Mouse (Mus musculus) cerebellum, adult 2 months (tissue): Measurements from ENCODE around the gene Pdyn. TPM values are rescaled to one million over a fixed set of nuclear protein-coding genes. Genes with fewer than 3 reads are reported as not detected.

Experiments
- DNase-seq, 2 experiments: peaks; one replicate each; pipeline ENCODE4 v3.0.0; 2021
- H3K27ac ChIP-seq: fragments of 200-500 bp; 2 replicates; pipeline ENCODE4 v1.5.1; 2012; ENCODE audit warnings: low read length, control low read depth, inconsistent platforms; ENCODE audit not compliant: insufficient read depth
- H3K27me3 ChIP-seq: fragments of 200-500 bp; 2 replicates; pipeline ENCODE4 v1.6.1; 2012; ENCODE audit warnings: inconsistent platforms, mild to moderate bottlenecking, low read length, moderate library complexity; ENCODE audit not compliant: control insufficient read depth, insufficient read depth
- H3K4me1 ChIP-seq: fragments of 200-500 bp; 2 replicates; pipeline ENCODE4 v1.6.1; 2011; ENCODE audit warnings: low read length; ENCODE audit not compliant: control insufficient read depth, insufficient read depth
- H3K4me3 ChIP-seq: fragments of 200-500 bp; replicated peaks from 2 replicates; pipeline ENCODE3; 2011; ENCODE audit warnings: mild to moderate bottlenecking, low read depth, low read length, control low read depth; ENCODE audit not compliant: insufficient read depth
- CTCF ChIP-seq: fragments of 200-500 bp; IDR thresholded peaks from 2 replicates; pipeline ENCODE4 v1.5.1; 2011; ENCODE audit warnings: low read depth, mild to moderate bottlenecking, control low read depth, low read length, moderate library complexity, borderline replicate concordance; ENCODE audit not compliant: insufficient read depth
- POLR2A ChIP-seq: fragments of 200-500 bp; IDR thresholded peaks from 2 replicates; pipeline ENCODE4 v1.6.1; 2011; ENCODE audit warnings: low read length, control low read depth, borderline replicate concordance; ENCODE audit not compliant: insufficient read depth
- WGBS: fragments of 180-500 bp; shearing (Covaris S2); methylation state at CpG from one replicate; pipeline ENCODE4 v1.1.7; 2018; 5-methylcytosine and 5-hydroxymethylcytosine counted together
- polyA plus RNA-seq: library from polyadenylated mRNA; depleted of rRNA; stranded (reverse); fragments of >200 nt; gene quantifications from 2 replicates; pipeline ENCODE4 v1.2.3, GENCODE M21; 2012; rRNA removed

The Pdyn gene
- 1.7 and 2.9 TPM in 2 replicates for polyA plus RNA-seq

DNA sequence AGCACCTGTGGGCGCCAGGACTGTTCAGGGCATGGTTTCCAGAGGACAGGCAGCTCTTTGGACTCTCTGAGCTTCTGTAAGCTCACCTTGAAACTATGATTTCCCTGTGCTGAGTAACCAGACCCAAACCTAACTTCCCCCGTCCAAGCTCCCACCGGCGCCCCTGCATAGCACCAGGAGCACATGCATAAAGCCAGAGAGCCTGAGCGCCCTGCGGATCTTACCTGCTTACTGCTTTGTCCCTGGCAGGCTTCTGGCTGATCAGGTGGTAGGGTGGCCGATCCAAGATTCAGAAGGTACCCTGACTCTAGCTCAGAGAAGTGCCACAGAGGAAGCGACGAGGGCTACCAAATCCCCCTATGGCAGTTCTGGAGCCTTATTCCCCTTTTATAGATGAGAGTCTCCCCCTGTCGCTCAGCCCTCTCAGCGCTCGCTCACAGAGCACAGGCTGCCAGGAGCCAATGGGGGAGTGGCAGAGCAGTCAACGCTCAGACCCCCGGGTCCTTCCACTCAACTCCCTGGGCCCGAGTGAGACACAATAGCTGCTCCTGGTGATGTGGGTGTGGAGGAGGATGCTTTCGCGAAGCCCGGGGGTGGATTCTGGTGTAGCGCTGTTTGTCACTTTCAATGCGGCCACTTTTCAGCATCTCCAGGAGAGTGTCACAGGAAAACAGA lies at the start of gene Pdyn:
Gene Pdyn (minus strand): TSS at position 361 of the 675 bp plus-strand sequence.
- Histone ChIP-seq H3K4me1 (no peaks in the 10 kb centered on the region; the same call in 1 of the 2 replicates), H3K27ac (no peak within 1 kb of the TSS), H3K27me3 (no peaks in the 10 kb centered on the region), H3K4me3 (peak within 1 kb of the TSS; percentile 24)
- no peak for TF ChIP-seq CTCF
- TF ChIP-seq POLR2A, result no peak
- 8% methylated on average over 20 of the region's 20 CpGs for WGBS
- no peak for DNase-seq

GRCm38 (mm10) chr2:129742016-129742415 lies 42.4 kb upstream of the Pdyn start:
- TF ChIP-seq POLR2A, result no peak
- TF ChIP-seq CTCF, result no peak
- Histone ChIP-seq H3K4me1 (no peaks in the 10 kb centered on the region), H3K27ac (no peak overlapping the region), H3K4me3 (no peak overlapping the region), H3K27me3 (no peaks in the 10 kb centered on the region)
- no peak for DNase-seq
- 90% methylated on average over 7 of the region's 7 CpGs for WGBS

DNA sequence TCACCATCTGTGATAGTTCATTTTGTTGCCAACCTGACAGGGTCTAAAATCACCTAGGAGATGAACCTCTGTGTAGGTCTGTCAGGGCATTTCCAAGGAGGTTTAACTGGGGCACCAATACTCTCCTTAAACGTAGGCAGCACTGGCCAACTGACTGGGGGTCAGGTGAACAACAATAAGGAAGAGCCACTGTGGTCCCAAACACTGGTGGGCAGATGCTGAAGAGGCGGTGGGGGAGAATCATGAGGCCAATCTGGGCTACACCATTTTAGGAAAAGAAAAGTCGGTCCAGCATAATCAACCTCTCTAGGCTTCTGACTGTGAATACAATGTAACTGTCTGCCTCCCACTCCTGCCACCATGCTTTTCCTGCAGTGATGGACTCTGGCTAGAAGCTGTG lies 40.9 kb upstream of the Pdyn start:
- Histone ChIP-seq H3K4me1 (no peaks in the 10 kb centered on the region), H3K4me3 (no peak overlapping the region), H3K27me3 (no peaks in the 10 kb centered on the region), H3K27ac (no peak overlapping the region)
- no peak for DNase-seq
- 71% methylated on average over 3 of the region's 3 CpGs for WGBS
- TF ChIP-seq CTCF (no peak), POLR2A (no peak)

GRCm38 (mm10) chr2:129734031-129734430 lies 34.4 kb upstream of the Pdyn start:
- WGBS, result 73% methylated on average over 8 of the region's 8 CpGs
- Histone ChIP-seq H3K4me1 (no peaks in the 10 kb centered on the region), H3K27me3 (no peaks in the 10 kb centered on the region), H3K27ac (no peak overlapping the region), H3K4me3 (no peak overlapping the region)
- no peak for DNase-seq
- TF ChIP-seq CTCF (no peak), POLR2A (no peak)

- Histone ChIP-seq H3K27me3 (no peaks in the 10 kb centered on the region), H3K27ac (no peak overlapping the region), H3K4me1 (no peaks in the 10 kb centered on the region), H3K4me3 (no peak overlapping the region)
- WGBS, result 54% methylated on average over 1 of the region's 1 CpGs
- peak in 1 of 2 experiments; percentile 2 for DNase-seq
- no peak for TF ChIP-seq POLR2A
- no peak for TF ChIP-seq CTCF
These were observed 30.0 kb upstream of the Pdyn start for GRCm38 (mm10) chr2:129729681-129730080.

DNA sequence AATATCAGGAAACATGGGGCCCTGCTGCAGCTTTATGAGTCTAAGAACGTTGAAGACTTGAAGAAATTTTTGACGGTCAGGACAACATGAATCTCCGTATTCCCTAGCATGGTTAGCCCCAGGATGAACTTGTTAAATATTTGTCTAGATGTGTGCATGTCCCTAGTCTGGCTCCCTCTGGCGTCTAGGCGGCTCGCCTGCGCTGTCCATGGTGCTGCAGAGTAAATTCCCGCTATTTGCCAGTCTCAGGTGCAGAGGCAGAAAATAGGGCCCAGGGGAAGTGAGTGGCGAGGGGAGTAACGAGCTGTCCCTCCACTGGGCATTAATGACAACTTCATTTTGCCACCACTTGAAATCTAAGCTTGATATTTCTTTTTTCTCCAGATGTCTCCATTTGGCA lies 16.0 kb upstream of the Pdyn start:
- TF ChIP-seq POLR2A, result no peak
- TF ChIP-seq CTCF, result peak; percentile 27; the same call in 1 of the 2 replicates
- Histone ChIP-seq H3K4me1 (no peaks in the 10 kb centered on the region), H3K4me3 (no peak overlapping the region), H3K27ac (no peak overlapping the region), H3K27me3 (no peaks in the 10 kb centered on the region)
- no peak for DNase-seq
- WGBS, result 22% methylated on average over 10 of the region's 10 CpGs

DNA sequence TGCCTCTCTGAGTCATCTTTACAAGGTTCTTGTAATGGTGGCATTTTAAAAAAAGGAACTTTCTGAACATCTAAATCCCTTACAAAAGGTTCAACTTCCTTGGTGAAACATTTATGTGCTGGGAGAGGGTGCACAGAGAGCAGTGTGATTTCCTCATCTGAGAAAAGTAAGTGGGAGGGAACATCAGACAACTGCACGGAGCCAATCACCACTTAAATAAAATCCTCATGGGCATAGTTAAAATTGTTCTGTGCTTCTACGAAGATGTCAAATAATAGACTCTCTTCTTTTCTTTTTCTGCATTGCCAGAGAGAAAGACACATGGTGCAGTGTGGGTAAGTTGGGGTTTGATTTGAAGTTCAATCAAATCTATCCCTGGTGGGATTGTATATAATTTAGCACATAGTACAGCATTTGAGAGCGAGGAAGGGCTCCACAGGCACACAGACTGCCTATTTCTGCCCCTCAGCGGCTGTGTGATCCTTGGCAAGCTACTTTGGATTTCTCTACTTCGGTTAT lies 13.4 kb upstream of the Pdyn start:
- no peak for TF ChIP-seq CTCF
- no peak for TF ChIP-seq POLR2A
- Histone ChIP-seq H3K27me3 (no peaks in the 10 kb centered on the region), H3K4me1 (no peaks in the 10 kb centered on the region), H3K27ac (no peak overlapping the region), H3K4me3 (no peak overlapping the region)
- DNase-seq, result no peak
- WGBS, result 63% methylated on average over 5 of the region's 5 CpGs

DNA sequence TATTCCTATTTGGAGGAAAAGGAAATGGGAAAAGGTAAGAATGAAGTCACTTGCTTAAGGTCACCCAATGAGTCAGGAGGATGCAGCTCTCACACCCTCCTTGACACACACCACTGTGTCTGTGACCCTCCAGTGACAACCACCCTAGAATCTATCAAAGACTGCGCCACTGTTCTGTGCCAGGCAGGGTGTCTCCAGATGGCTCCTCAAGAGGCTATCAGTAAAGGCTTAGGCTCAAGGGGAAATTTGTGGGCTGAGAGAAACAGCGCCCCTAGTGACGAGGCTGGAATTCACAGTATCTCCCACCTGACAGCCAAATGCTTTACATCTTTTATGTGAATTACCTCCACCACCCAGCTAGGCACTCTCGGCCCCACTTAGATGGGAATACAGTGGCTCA lies 3.6 kb downstream of the Pdyn start:
- 11% methylated on average over 4 of the region's 4 CpGs for WGBS
- no peaks in the 10 kb centered on the region for H3K27me3 ChIP-seq
- no peak overlapping the region for H3K27ac ChIP-seq
- TF ChIP-seq CTCF, result peak; percentile 68; the same call in 1 of the 2 replicates
- no peak for TF ChIP-seq POLR2A
- H3K4me3 ChIP-seq, result no peak overlapping the region
- H3K4me1 ChIP-seq, result no peaks in the 10 kb centered on the region; the same call in 1 of the 2 replicates
- peak; percentile 35 to 55 for DNase-seq
